Comparison of ENCODE assay signal across 13 mouse cellular contexts in genomic region chr2:62341061-62341733, GRCm38 (mm10).
DNase-seq lines count a peak whose midpoint lies in the region; ATAC-seq and TF ChIP-seq lines count a peak whose summit lies in the region.
"Had no signal": no experiment of that assay in that cellular context is flagged by ENCODE, and none has a peak within 500 bp of the region (broad histone marks: within the 10 kb centered on the region; RNA-seq: fewer than 3 reads in every experiment).

No protein-coding gene starts in this region.

- intact Hi-C loops in heart, postnatal 14 days (cut with DNase I), result no loop called here

- no peak overlapping the region for H3K27ac ChIP-seq in heart, embryonic 13.5 days (replicated peaks)
- no peak overlapping the region for H3K27ac ChIP-seq in forebrain, embryonic 11.5 days (ENCODE audit: low read depth, low read length)
- no peak overlapping the region for H3K27ac ChIP-seq in hindbrain, embryonic 14.5 days
- no peak overlapping the region for H3K27ac ChIP-seq in midbrain, postnatal 0 days (ENCODE audit: low read depth, low read length)
- H3K27ac ChIP-seq: limb, embryonic 10.5 days had no signal

- no peak overlapping the region for H3K4me3 ChIP-seq in heart, embryonic 13.5 days
- H3K4me3 ChIP-seq in forebrain, embryonic 11.5 days (ENCODE audit: low read depth, low read length), result no peak overlapping the region
- H3K4me3 ChIP-seq in hindbrain, embryonic 14.5 days (replicated peaks; ENCODE audit: low read length), result no peak overlapping the region
- peak overlapping the region; percentile 18; the same call in 1 of the 2 replicates for H3K4me3 ChIP-seq in midbrain, postnatal 0 days (ENCODE audit: low read depth, low read length)
- H3K4me3 ChIP-seq: erythroblast, embryonic 14.5 days; limb, embryonic 10.5 days had no signal

- WGBS in heart, embryonic 13.5 days, result 63% methylated on average over 3 of the region's 3 CpGs
- WGBS in forebrain, embryonic 11.5 days, result 69% methylated on average over 3 of the region's 3 CpGs
- WGBS in hindbrain, embryonic 14.5 days, result 71% methylated on average over 3 of the region's 3 CpGs
- WGBS in midbrain, postnatal 0 days, result 64% methylated on average over 3 of the region's 3 CpGs

- H3K9me3 ChIP-seq in heart, embryonic 13.5 days, result no peaks in the 10 kb centered on the region
- no peaks in the 10 kb centered on the region for H3K9me3 ChIP-seq in forebrain, embryonic 11.5 days (ENCODE audit: control insufficient read depth, low read length)
- H3K9me3 ChIP-seq in hindbrain, embryonic 14.5 days (ENCODE audit: control insufficient read depth, low read length), result no peaks in the 10 kb centered on the region
- H3K9me3 ChIP-seq in midbrain, postnatal 0 days (ENCODE audit: low read length), result no peaks in the 10 kb centered on the region
- H3K9me3 ChIP-seq: limb, embryonic 10.5 days had no signal

- no peaks in the 10 kb centered on the region for H3K27me3 ChIP-seq in heart, embryonic 13.5 days (replicated peaks)
- no peaks in the 10 kb centered on the region for H3K27me3 ChIP-seq in forebrain, embryonic 11.5 days (ENCODE audit: control insufficient read depth, insufficient read depth, low read length)
- no peaks in the 10 kb centered on the region for H3K27me3 ChIP-seq in hindbrain, embryonic 14.5 days (ENCODE audit: control insufficient read depth, insufficient read depth, low read length)
- H3K27me3 ChIP-seq in midbrain, postnatal 0 days (ENCODE audit: insufficient read depth, low read length), result no peaks in the 10 kb centered on the region

- H3K4me1 ChIP-seq in heart, embryonic 13.5 days, result 0 out of 2 replicates have a peak, but pooled peaks cover 3% of the 10 kb centered on the region
- no peaks in the 10 kb centered on the region for H3K4me1 ChIP-seq in forebrain, embryonic 11.5 days (replicated peaks; ENCODE audit: control insufficient read depth, insufficient read depth, low read length)
- H3K4me1 ChIP-seq in hindbrain, embryonic 14.5 days (replicated peaks; ENCODE audit: control insufficient read depth, insufficient read depth, low read length), result 0 out of 2 replicates have a peak, but pooled peaks cover 4% of the 10 kb centered on the region
- H3K4me1 ChIP-seq in midbrain, postnatal 0 days (ENCODE audit: insufficient read depth, low read length), result no peaks in the 10 kb centered on the region
- H3K4me1 ChIP-seq: limb, embryonic 10.5 days had no signal

- no peak overlapping the region for H3K9ac ChIP-seq in heart, embryonic 13.5 days
- H3K9ac ChIP-seq in forebrain, embryonic 11.5 days (ENCODE audit: low read length), result no peak overlapping the region; the same call in 1 of the 2 replicates
- 0 out of 2 replicates have a peak overlapping the region, but pooled peaks have one; percentile 1 for H3K9ac ChIP-seq in hindbrain, embryonic 14.5 days
- 0 out of 2 replicates have a peak overlapping the region, but pooled peaks have one; percentile 50 for H3K9ac ChIP-seq in midbrain, postnatal 0 days (replicated peaks; ENCODE audit: low read length, poor library complexity, severe bottlenecking)

- ATAC-seq in heart, embryonic 13.5 days (ENCODE audit: extremely low read depth, insufficient number of reproducible peaks, low FRiP score, low TSS enrichment), result no peak
- ATAC-seq in forebrain, embryonic 11.5 days (replicated peaks; ENCODE audit: low FRiP score), result peak; percentile 19; the same call in 1 of the 2 replicates
- no peak; the same call in 1 of the 2 replicates for ATAC-seq in hindbrain, embryonic 14.5 days (ENCODE audit: low FRiP score)
- no peak for ATAC-seq in midbrain, postnatal 0 days (ENCODE audit: low FRiP score)
- ATAC-seq in megakaryocyte, adult 5-6 weeks (ENCODE audit: poor library complexity, severe bottlenecking), result no peak

- no peaks in the 10 kb centered on the region for H3K36me3 ChIP-seq in heart, embryonic 13.5 days
- H3K36me3 ChIP-seq in forebrain, embryonic 11.5 days (ENCODE audit: control insufficient read depth, insufficient read depth, low read length), result no peaks in the 10 kb centered on the region
- H3K36me3 ChIP-seq in hindbrain, embryonic 14.5 days (replicated peaks; ENCODE audit: control insufficient read depth, insufficient read depth), result no peaks in the 10 kb centered on the region
- H3K36me3 ChIP-seq in midbrain, postnatal 0 days (ENCODE audit: insufficient read depth, low read length), result no peaks in the 10 kb centered on the region
- H3K36me3 ChIP-seq: limb, embryonic 10.5 days had no signal

- no peak for TF ChIP-seq CTCF in midbrain, postnatal 0 days (IDR thresholded peaks at IDR 0.05)

- peak overlapping the region; percentile 22; the same call in 1 of the 2 replicates for H3K4me2 ChIP-seq in heart, embryonic 13.5 days
- peak overlapping the region; percentile 32; the same call in 1 of the 2 replicates for H3K4me2 ChIP-seq in forebrain, embryonic 11.5 days (ENCODE audit: low read depth, low read length, severe bottlenecking)
- H3K4me2 ChIP-seq in hindbrain, embryonic 14.5 days (replicated peaks), result peak overlapping the region; percentile 47
- peak overlapping the region; percentile 41 for H3K4me2 ChIP-seq in midbrain, postnatal 0 days (ENCODE audit: low read depth, low read length, poor library complexity, severe bottlenecking)

- no peak for DNase-seq in heart, postnatal 14 days
- DNase-seq in forebrain, embryonic 11.5 days (ENCODE audit: low spot score), result no peak
- no peak for DNase-seq in hindbrain, embryonic 14.5 days (ENCODE audit: low spot score)
- DNase-seq in midbrain, postnatal 0 days (ENCODE audit: low spot score), result no peak
- no peak for DNase-seq in adipocyte (ENCODE audit: low spot score)
- DNase-seq in urinary bladder, postnatal 36 days (ENCODE audit: low spot score in 2 of 2), result no peak
- DNase-seq: B cell, adult 2 months; heart, postnatal 36 days; kidney, adult 2 months had no signal

Comparison
In these comparisons a context has a peak if more than half of its experiments do, and no peak if none do; other contexts are left out.
1. H3K9ac ChIP-seq: peak in hindbrain, embryonic 14.5 days (single experiment) and midbrain, postnatal 0 days (single experiment); none in heart, embryonic 13.5 days (single experiment) and forebrain, embryonic 11.5 days (single experiment).
2. Peak in every context shown above with its lines, with median percentiles within 50 percentile points of each other: H3K4me2 ChIP-seq.